Mouse (Mus musculus): ENCODE results near the gene Lgals1.

- TF ChIP-seq CTCF (conservative IDR thresholded peaks at IDR 0.05; ENCODE audit: low read length) (no peak), POU5F1 (IDR thresholded peaks at IDR 0.05; ENCODE audit: borderline replicate concordance, low read length) (no peak), NANOG (IDR thresholded peaks at IDR 0.05; ENCODE audit: borderline replicate concordance, low read length) (no peak)
These were observed 49.3 kb upstream of the Lgals1 start, which contains the start of gene Gga1 for GRCm38 (mm10) chr15:78876991-78877809.

Data from E14TG2a.4 (cell line).